Mouse (Mus musculus): Measurements from ENCODE around the gene 4933428G20Rik. TPM values are rescaled to one million over a fixed set of nuclear protein-coding genes. Genes with fewer than 3 reads are reported as not detected.

4933428G20Rik gene
- polyA plus RNA-seq, 1 experiment from 2014 or later, result 0.17 TPM

- ATAC-seq (replicated peaks; ENCODE audit: low FRiP score), result no peak
- WGBS, result 25% methylated on average over 6 of the region's 6 CpGs
These were observed 12.4 kb upstream of the 4933428G20Rik start for GRCm38 (mm10) chr11:97512511-97512910.

GRCm38 (mm10) chr11:97511661-97512369 lies 11.7 kb upstream of the 4933428G20Rik start:
- Histone ChIP-seq H3K27ac (ENCODE audit: low read depth, low read length) (no peak overlapping the region), H3K9ac (ENCODE audit: low read length) (no peak overlapping the region), H3K9me3 (ENCODE audit: control insufficient read depth, low read length) (no peaks in the 10 kb centered on the region), H3K27me3 (ENCODE audit: control insufficient read depth, insufficient read depth, low read length) (no peaks in the 10 kb centered on the region), H3K36me3 (ENCODE audit: control insufficient read depth, insufficient read depth, low read length) (no peaks in the 10 kb centered on the region), H3K4me2 (ENCODE audit: low read depth, low read length, severe bottlenecking) (no peak overlapping the region), H3K4me3 (ENCODE audit: low read depth, low read length) (no peak overlapping the region), H3K4me1 (replicated peaks; ENCODE audit: control insufficient read depth, insufficient read depth, low read length) (peaks cover 9% of the 10 kb centered on the region)
- 52% methylated on average over 13 of the region's 13 CpGs for WGBS
- DNase-seq (ENCODE audit: low spot score) (no peak), ATAC-seq (replicated peaks; ENCODE audit: low FRiP score) (no peak)

More at GRCm38 (mm10) chr11:97512511-97512910, 12.4 kb upstream of the 4933428G20Rik start:
- H3K9me3 ChIP-seq (ENCODE audit: control insufficient read depth, low read length), result no peaks in the 10 kb centered on the region
- H3K36me3 ChIP-seq (ENCODE audit: control insufficient read depth, insufficient read depth, low read length), result no peaks in the 10 kb centered on the region
- peaks cover 9% of the 10 kb centered on the region for H3K4me1 ChIP-seq (replicated peaks; ENCODE audit: control insufficient read depth, insufficient read depth, low read length)
- DNase-seq (ENCODE audit: low spot score), result no peak
- no peaks in the 10 kb centered on the region for H3K27me3 ChIP-seq (ENCODE audit: control insufficient read depth, insufficient read depth, low read length)
- no peak overlapping the region for H3K9ac ChIP-seq (ENCODE audit: low read length)
- H3K27ac ChIP-seq (ENCODE audit: low read depth, low read length), result no peak overlapping the region
- 0 out of 2 replicates have a peak overlapping the region, but pooled peaks have one; percentile 2 for H3K4me2 ChIP-seq (ENCODE audit: low read depth, low read length, severe bottlenecking)
- H3K4me3 ChIP-seq (ENCODE audit: low read depth, low read length), result no peak overlapping the region

- Histone ChIP-seq H3K27me3 (ENCODE audit: control insufficient read depth, insufficient read depth, low read length) (no peaks in the 10 kb centered on the region), H3K36me3 (ENCODE audit: control insufficient read depth, insufficient read depth, low read length) (no peaks in the 10 kb centered on the region), H3K27ac (ENCODE audit: low read depth, low read length) (no peak overlapping the region), H3K4me2 (ENCODE audit: low read depth, low read length, severe bottlenecking) (no peak overlapping the region), H3K9me3 (ENCODE audit: control insufficient read depth, low read length) (no peaks in the 10 kb centered on the region), H3K4me3 (ENCODE audit: low read depth, low read length) (no peak overlapping the region), H3K4me1 (replicated peaks; ENCODE audit: control insufficient read depth, insufficient read depth, low read length) (peaks cover 9% of the 10 kb centered on the region), H3K9ac (ENCODE audit: low read length) (no peak overlapping the region)
- WGBS, result 33% methylated on average over 10 of the region's 10 CpGs
- peak; percentile 89 for DNase-seq (ENCODE audit: low spot score)
- peak; percentile 56 for ATAC-seq (replicated peaks; ENCODE audit: low FRiP score)
These were observed 11.0 kb upstream of the 4933428G20Rik start for GRCm38 (mm10) chr11:97510966-97511660.

GRCm38 (mm10) chr11:97509715-97510485 lies 9.8 kb upstream of the 4933428G20Rik start:
- Histone ChIP-seq H3K4me1 (replicated peaks; ENCODE audit: control insufficient read depth, insufficient read depth, low read length) (peaks cover 9% of the 10 kb centered on the region), H3K36me3 (ENCODE audit: control insufficient read depth, insufficient read depth, low read length) (no peaks in the 10 kb centered on the region), H3K9ac (ENCODE audit: low read length) (no peak overlapping the region), H3K4me2 (ENCODE audit: low read depth, low read length, severe bottlenecking) (no peak overlapping the region), H3K27ac (ENCODE audit: low read depth, low read length) (no peak overlapping the region), H3K9me3 (ENCODE audit: control insufficient read depth, low read length) (no peaks in the 10 kb centered on the region), H3K27me3 (ENCODE audit: control insufficient read depth, insufficient read depth, low read length) (no peaks in the 10 kb centered on the region), H3K4me3 (ENCODE audit: low read depth, low read length) (no peak overlapping the region)
- 60% methylated on average over 24 of the region's 24 CpGs for WGBS
- DNase-seq (ENCODE audit: low spot score), result no peak
- no peak; the same call in 1 of the 2 replicates for ATAC-seq (replicated peaks; ENCODE audit: low FRiP score)

GRCm38 (mm10) chr11:97509058-97509457 lies 8.9 kb upstream of the 4933428G20Rik start:
- Histone ChIP-seq H3K27me3 (ENCODE audit: control insufficient read depth, insufficient read depth, low read length) (no peaks in the 10 kb centered on the region), H3K9me3 (ENCODE audit: control insufficient read depth, low read length) (no peaks in the 10 kb centered on the region), H3K4me3 (ENCODE audit: low read depth, low read length) (no peak overlapping the region), H3K36me3 (ENCODE audit: control insufficient read depth, insufficient read depth, low read length) (no peaks in the 10 kb centered on the region), H3K27ac (ENCODE audit: low read depth, low read length) (no peak overlapping the region), H3K4me1 (replicated peaks; ENCODE audit: control insufficient read depth, insufficient read depth, low read length) (peaks cover 9% of the 10 kb centered on the region), H3K4me2 (ENCODE audit: low read depth, low read length, severe bottlenecking) (no peak overlapping the region), H3K9ac (ENCODE audit: low read length) (no peak overlapping the region)
- WGBS, result 63% methylated on average over 5 of the region's 5 CpGs
- no peak for DNase-seq (ENCODE audit: low spot score)
- no peak for ATAC-seq (replicated peaks; ENCODE audit: low FRiP score)

- Histone ChIP-seq H3K9ac (ENCODE audit: low read length) (no peak overlapping the region), H3K4me3 (ENCODE audit: low read depth, low read length) (no peak overlapping the region), H3K27me3 (ENCODE audit: control insufficient read depth, insufficient read depth, low read length) (no peaks in the 10 kb centered on the region), H3K4me2 (ENCODE audit: low read depth, low read length, severe bottlenecking) (no peak overlapping the region), H3K9me3 (ENCODE audit: control insufficient read depth, low read length) (no peaks in the 10 kb centered on the region), H3K4me1 (replicated peaks; ENCODE audit: control insufficient read depth, insufficient read depth, low read length) (peaks cover 9% of the 10 kb centered on the region), H3K27ac (ENCODE audit: low read depth, low read length) (no peak overlapping the region), H3K36me3 (ENCODE audit: control insufficient read depth, insufficient read depth, low read length) (no peaks in the 10 kb centered on the region)
- WGBS, result 85% methylated on average over 3 of the region's 3 CpGs
- DNase-seq (ENCODE audit: low spot score) (no peak), ATAC-seq (replicated peaks; ENCODE audit: low FRiP score) (no peak)
These were observed 8.1 kb upstream of the 4933428G20Rik start for GRCm38 (mm10) chr11:97508198-97508597.

GRCm38 (mm10) chr11:97506331-97506730 lies 6.2 kb upstream of the 4933428G20Rik start:
- peaks cover 13% of the 10 kb centered on the region for H3K27me3 ChIP-seq (ENCODE audit: control insufficient read depth, insufficient read depth, low read length)
- no peak for DNase-seq (ENCODE audit: low spot score)
- 59% methylated on average over 8 of the region's 8 CpGs for WGBS

GRCm38 (mm10) chr11:97505784-97506183 lies 5.6 kb upstream of the 4933428G20Rik start:
- H3K27me3 ChIP-seq (ENCODE audit: control insufficient read depth, insufficient read depth, low read length), result peaks cover 18% of the 10 kb centered on the region
- 84% methylated on average over 4 of the region's 4 CpGs for WGBS
- no peaks in the 10 kb centered on the region for H3K36me3 ChIP-seq (ENCODE audit: control insufficient read depth, insufficient read depth, low read length)
- no peak overlapping the region for H3K4me3 ChIP-seq (ENCODE audit: low read depth, low read length)
- no peak overlapping the region for H3K27ac ChIP-seq (ENCODE audit: low read depth, low read length)
- DNase-seq (ENCODE audit: low spot score), result no peak
- no peak overlapping the region for H3K4me2 ChIP-seq (ENCODE audit: low read depth, low read length, severe bottlenecking)
- no peaks in the 10 kb centered on the region for H3K9me3 ChIP-seq (ENCODE audit: control insufficient read depth, low read length)
- peaks cover 7% of the 10 kb centered on the region for H3K4me1 ChIP-seq (replicated peaks; ENCODE audit: control insufficient read depth, insufficient read depth, low read length)
- no peak for ATAC-seq (replicated peaks; ENCODE audit: low FRiP score)
- no peak overlapping the region for H3K9ac ChIP-seq (ENCODE audit: low read length)

More at GRCm38 (mm10) chr11:97506331-97506730, 6.2 kb upstream of the 4933428G20Rik start:
- ATAC-seq (replicated peaks; ENCODE audit: low FRiP score), result no peak
- Histone ChIP-seq H3K9me3 (ENCODE audit: control insufficient read depth, low read length) (no peaks in the 10 kb centered on the region), H3K4me2 (ENCODE audit: low read depth, low read length, severe bottlenecking) (no peak overlapping the region), H3K9ac (ENCODE audit: low read length) (no peak overlapping the region), H3K4me1 (replicated peaks; ENCODE audit: control insufficient read depth, insufficient read depth, low read length) (peaks cover 8% of the 10 kb centered on the region), H3K36me3 (ENCODE audit: control insufficient read depth, insufficient read depth, low read length) (no peaks in the 10 kb centered on the region), H3K27ac (ENCODE audit: low read depth, low read length) (no peak overlapping the region), H3K4me3 (ENCODE audit: low read depth, low read length) (no peak overlapping the region)

Data from forebrain, embryonic 11.5 days (tissue).